Mouse (Mus musculus) CH12.LX (cell line): ENCODE measurements around the gene Fig4. TPM values are rescaled to one million over a fixed set of nuclear protein-coding genes. Genes with fewer than 3 reads are reported as not detected.

Experiments used
- DNase-seq: peaks from one replicate; pipeline ENCODE4 v3.0.0-alpha.2; 2013; ENCODE audit errors: extremely low read depth
- H3K27ac ChIP-seq: 2 replicates; pipeline ENCODE4 v1.5.1; 2012; ENCODE audit warnings: low read depth, mild to moderate bottlenecking, control low read depth, moderate library complexity; ENCODE audit not compliant: insufficient read depth
- H3K27me3 ChIP-seq: replicated peaks from 2 replicates; pipeline ENCODE3; 2012; ENCODE audit warnings: inconsistent platforms
- H3K36me3 ChIP-seq, 2 experiments: replicated peaks in 1 of 2; 2 replicates each; pipeline versions ENCODE3 to v1.6.1; 2012; ENCODE audit warnings: inconsistent platforms in 1 of 2, low read length in 1 of 2, mild to moderate bottlenecking in 1 of 2, mixed read lengths in 1 of 2, moderate library complexity in 1 of 2; ENCODE audit not compliant: control insufficient read depth in 1 of 2, insufficient read depth in 1 of 2
- H3K4me1 ChIP-seq, 2 experiments: 2 replicates each; pipeline ENCODE4 v1.6.1; 2012; ENCODE audit warnings: inconsistent platforms in 1 of 2, moderate library complexity in 1 of 2; ENCODE audit not compliant: insufficient read depth in 2 of 2, control insufficient read depth in 1 of 2
- H3K4me2 ChIP-seq: 2 replicates; pipeline ENCODE4 v1.6.1; 2012; ENCODE audit warnings: low read depth, mild to moderate bottlenecking, control low read depth; ENCODE audit not compliant: poor library complexity, insufficient read depth, severe bottlenecking
- H3K4me3 ChIP-seq, 3 experiments: fragments of 150-350 bp in 1 of 3; sonication (generic) in 1 of 3; replicated peaks in 1 of 3; 2 replicates each; pipeline versions ENCODE3 to v1.5.1; 2011 to 2012; ENCODE audit warnings: low read depth in 2 of 3, low read length in 2 of 3, mild to moderate bottlenecking in 2 of 3, moderate library complexity in 2 of 3, control low read depth in 1 of 3, improper control_type of control experiment in 1 of 3, inconsistent platforms in 1 of 3, mixed read lengths in 1 of 3; ENCODE audit not compliant: poor library complexity in 1 of 3
- H3K79me2 ChIP-seq: replicated peaks from 2 replicates; pipeline ENCODE4 v1.6.1; 2012; ENCODE audit warnings: mild to moderate bottlenecking, moderate library complexity; ENCODE audit not compliant: control insufficient read depth, poor library complexity, insufficient read depth, severe bottlenecking; ENCODE audit errors: extremely low read depth
- H3K9ac ChIP-seq: 2 replicates; pipeline ENCODE4 v1.6.1; 2012; ENCODE audit warnings: low read depth, mild to moderate bottlenecking, control low read depth, moderate library complexity; ENCODE audit not compliant: insufficient read depth
- H3K9me3 ChIP-seq: replicated peaks from 2 replicates; pipeline ENCODE3; 2012; ENCODE audit warnings: low read length, inconsistent platforms, mixed read lengths
- CTCF ChIP-seq, 2 experiments: IDR thresholded peaks in 1 of 2; conservative IDR thresholded peaks in 1 of 2; 2 replicates each; pipeline ENCODE4 v1.5.1; 2011 to 2012; ENCODE audit warnings: low read depth in 2 of 2, low read length in 2 of 2, improper control_type of control experiment in 1 of 2, inconsistent platforms in 1 of 2, mild to moderate bottlenecking in 1 of 2, moderate library complexity in 1 of 2
- E2F4 ChIP-seq: IDR thresholded peaks from 2 replicates; pipeline ENCODE4 v1.6.1; 2011; ENCODE audit warnings: low read depth, low read length, improper control_type of control experiment; ENCODE audit not compliant: insufficient replicate concordance
- EP300 ChIP-seq: IDR thresholded peaks from 2 replicates; pipeline ENCODE4 v1.6.1; 2011; ENCODE audit warnings: low read length, improper control_type of control experiment
- HCFC1 ChIP-seq: IDR thresholded peaks from 2 replicates; pipeline ENCODE4 v1.6.1; 2012; ENCODE audit warnings: low read depth, mild to moderate bottlenecking, inconsistent platforms, low read length, improper control_type of control experiment
- IRF4 ChIP-seq: IDR thresholded peaks from 2 replicates; pipeline ENCODE4 v1.6.1; 2014; ENCODE audit warnings: low read depth, mild to moderate bottlenecking, inconsistent platforms, low read length, improper control_type of control experiment
- JUN ChIP-seq: IDR thresholded peaks from 2 replicates; pipeline ENCODE4 v1.6.1; 2011; ENCODE audit warnings: low read depth, mild to moderate bottlenecking, low read length, improper control_type of control experiment, moderate library complexity; ENCODE audit not compliant: insufficient read depth
- KAT2A ChIP-seq: IDR thresholded peaks from 2 replicates; pipeline ENCODE4 v1.6.1; 2012; ENCODE audit warnings: low read length, improper control_type of control experiment, inconsistent platforms; ENCODE audit not compliant: insufficient replicate concordance
- MAZ ChIP-seq: IDR thresholded peaks from 2 replicates; pipeline ENCODE4 v1.6.1; 2012; ENCODE audit warnings: low read depth, mild to moderate bottlenecking, inconsistent platforms, low read length, improper control_type of control experiment, moderate library complexity
- MEF2A ChIP-seq: IDR thresholded peaks from 2 replicates; pipeline ENCODE4 v1.6.1; 2014; ENCODE audit warnings: low read depth, mild to moderate bottlenecking, inconsistent platforms, low read length, improper control_type of control experiment, borderline replicate concordance
- MXI1 ChIP-seq: IDR thresholded peaks from 2 replicates; pipeline ENCODE4 v1.6.1; 2011; ENCODE audit warnings: mild to moderate bottlenecking, low read depth, low read length, improper control_type of control experiment
- NELFE ChIP-seq: IDR thresholded peaks from 2 replicates; pipeline ENCODE4 v1.6.1; 2011; ENCODE audit warnings: low read depth, low read length, improper control_type of control experiment
- NRF1 ChIP-seq: IDR thresholded peaks from 2 replicates; pipeline ENCODE4 v1.6.1; 2014; ENCODE audit warnings: low read depth, mild to moderate bottlenecking, inconsistent platforms, low read length, improper control_type of control experiment, moderate library complexity
- PAX5 ChIP-seq: IDR thresholded peaks from 2 replicates; pipeline ENCODE4 v1.6.1; 2012; ENCODE audit warnings: low read length, inconsistent platforms, mixed read lengths
- POLR2A ChIP-seq: IDR thresholded peaks from 2 replicates; pipeline ENCODE4 v1.6.1; 2011; ENCODE audit warnings: low read depth, mild to moderate bottlenecking, improper control_type of control experiment, low read length
- RAD21 ChIP-seq: IDR thresholded peaks from 2 replicates; pipeline ENCODE4 v1.6.1; 2011; ENCODE audit warnings: low read depth, mild to moderate bottlenecking, low read length, improper control_type of control experiment, moderate library complexity
- SMC3 ChIP-seq: IDR thresholded peaks from 2 replicates; pipeline ENCODE4 v1.6.1; 2011; ENCODE audit warnings: low read depth, low read length, improper control_type of control experiment
- TBP ChIP-seq: conservative IDR thresholded peaks from 2 replicates; pipeline ENCODE4 v1.6.1; 2011; ENCODE audit warnings: low read depth, low read length, improper control_type of control experiment
- TCF12 ChIP-seq: IDR thresholded peaks from 2 replicates; pipeline ENCODE4 v1.6.1; 2014; ENCODE audit warnings: low read depth, mild to moderate bottlenecking, inconsistent platforms, low read length, improper control_type of control experiment
- dilution Hi-C: fragments of 300-500 bp; cut with MboI; formaldehyde crosslinking; loops from 2 replicates; pipeline ENCODE4 v1.14.3; 2020; ENCODE audit warnings: low sequenced_read_pairs; ENCODE audit not compliant: extremely low pct_unique_long_range_greater_than_20kb, extremely low pct_ligation_motif_present
- in situ Hi-C: fragments of 300-500 bp; cut with MboI; formaldehyde crosslinking; loops from 3 replicates; pipeline ENCODE4 v1.14.3; 2019; ENCODE audit warnings: low sequenced_read_pairs, low pct_ligation_motif_present, low pct_unique_long_range_greater_than_20kb, mixed read lengths
- polyA plus RNA-seq: library from polyadenylated mRNA; unstranded; fragments of >175 nt; gene quantifications from 2 replicates; pipeline ENCODE4 v1.2.1, GENCODE M21; 2012; ENCODE audit warnings: low read depth; ENCODE audit not compliant: insufficient read length
- total RNA-seq, 2 experiments: library from RNA; depleted of rRNA; stranded (reverse); fragments of 300-350 nt in 1 of 2; fragments of >200 nt in 1 of 2; gene quantifications; 2 replicates each; pipeline ENCODE4 v1.2.3; 2012 to 2014

The Fig4 gene
- total and polyA plus RNA-seq, 3 experiments = 22.6 to 39.6 (median 35.4) TPM

DNA sequence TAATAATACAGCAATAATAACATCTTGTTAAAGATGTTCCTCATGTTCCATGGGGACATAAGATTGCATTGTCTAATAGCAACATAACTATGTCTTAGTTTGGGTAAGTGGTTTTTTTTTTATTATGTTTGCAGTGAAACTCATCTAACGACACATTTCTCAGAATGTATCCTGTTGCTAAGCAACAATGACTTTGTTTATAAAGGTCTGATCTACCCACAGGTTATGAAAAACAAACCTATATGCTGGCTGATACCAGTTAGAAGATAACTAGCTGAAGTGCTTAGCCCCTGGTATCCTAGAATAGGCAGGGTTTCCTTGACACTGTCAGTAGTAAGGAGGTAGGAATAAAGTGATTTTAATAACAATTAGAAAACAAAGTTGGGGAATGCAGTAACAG lies 15.0 kb downstream of the Fig4 start:
- Histone ChIP-seq H3K9ac (no peak overlapping the region), H3K36me3 (peaks cover 4 to 31% of the 10 kb centered on the region in 2 experiments), H3K4me1 (peaks cover 2 to 7% of the 10 kb centered on the region in 2 experiments; a peak in 2 of 4 replicates), H3K9me3 (no peaks in the 10 kb centered on the region), H3K4me2 (no peak overlapping the region), H3K79me2 (no peaks in the 10 kb centered on the region), H3K4me3 (no peak overlapping the region), H3K27me3 (no peaks in the 10 kb centered on the region), H3K27ac (no peak overlapping the region)
- no peak for DNase-seq
- in situ Hi-C loops (no loop called here), dilution Hi-C loops (no loop called here)
- TF ChIP-seq MXI1 = no peak
- no peak for TF ChIP-seq MEF2A
- no peak for TF ChIP-seq TCF12
- no peak for TF ChIP-seq HCFC1
- TF ChIP-seq POLR2A = no peak
- no peak for TF ChIP-seq NRF1
- no peak for TF ChIP-seq JUN
- TF ChIP-seq RAD21 = no peak
- TF ChIP-seq IRF4 = no peak
- no peak for TF ChIP-seq NELFE

DNA sequence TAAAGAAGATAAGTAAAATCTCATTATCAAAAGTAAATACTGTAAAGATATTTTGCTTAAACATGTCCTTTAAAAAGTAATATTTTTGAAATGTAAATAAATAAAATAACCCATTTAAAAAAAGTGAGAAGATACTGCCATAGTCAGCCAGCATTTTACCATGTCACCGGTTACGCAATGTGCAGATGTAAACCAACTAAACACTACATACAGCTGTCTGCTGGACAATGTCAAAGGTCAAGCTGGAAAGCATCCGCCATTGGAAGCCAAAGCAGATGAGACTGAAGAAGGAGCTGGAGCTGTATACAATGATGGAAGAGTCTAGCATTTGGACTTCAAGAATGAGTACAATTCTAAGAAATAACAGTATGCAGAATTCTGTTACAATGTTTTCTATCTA lies 15.4 kb downstream of the Fig4 start:
- TF ChIP-seq RAD21 (no peak), MAZ (no peak), NELFE (no peak), CTCF (conservative IDR thresholded peaks at IDR 0.05 in 1 of 2, IDR thresholded peaks at IDR 0.05 in 1 of 2; ENCODE audit: low read depth in 2 of 2, low read length in 2 of 2) (no peak), JUN (no peak), KAT2A (no peak), EP300 (no peak), PAX5 (no peak), IRF4 (no peak), SMC3 (no peak), NRF1 (no peak), TCF12 (no peak), E2F4 (no peak), MEF2A (no peak), TBP (no peak)
- in situ Hi-C loops = no loop called here
- peaks cover 4 to 34% of the 10 kb centered on the region in 2 experiments for H3K36me3 ChIP-seq

More for the DNA sequence above, 15.4 kb downstream of the Fig4 start:
- no peak overlapping the region for H3K4me3 ChIP-seq
- H3K9me3 ChIP-seq = no peaks in the 10 kb centered on the region
- H3K4me1 ChIP-seq = peaks cover 2 to 7% of the 10 kb centered on the region in 2 experiments; a peak in 2 of 4 replicates
- H3K9ac ChIP-seq = no peak overlapping the region
- H3K27ac ChIP-seq = no peak overlapping the region
- no peaks in the 10 kb centered on the region for H3K27me3 ChIP-seq
- dilution Hi-C loops = no loop called here
- no peak overlapping the region for H3K4me2 ChIP-seq
- no peaks in the 10 kb centered on the region for H3K79me2 ChIP-seq
- DNase-seq = no peak
